Mouse (Mus musculus): ENCODE measurements at regions not wholly inside any gene's neighbourhood (a gene's known extent, or its start where the extent isn't known, plus 50 kb on each side); places are given as distances from the start of the nearest gene placed in this dataset.
A peak's percentile ranks its signal among the peaks of the same experiment; 100 is the strongest.

GRCm38 (mm10) chr13:31171751-31172150, 197.7 kb downstream of the Gm5447 start:
- DNase-seq, result no peak

- DNase-seq, result no peak
These were observed 198.6 kb downstream of the Gm5447 start for GRCm38 (mm10) chr13:31172580-31172979.

DNA sequence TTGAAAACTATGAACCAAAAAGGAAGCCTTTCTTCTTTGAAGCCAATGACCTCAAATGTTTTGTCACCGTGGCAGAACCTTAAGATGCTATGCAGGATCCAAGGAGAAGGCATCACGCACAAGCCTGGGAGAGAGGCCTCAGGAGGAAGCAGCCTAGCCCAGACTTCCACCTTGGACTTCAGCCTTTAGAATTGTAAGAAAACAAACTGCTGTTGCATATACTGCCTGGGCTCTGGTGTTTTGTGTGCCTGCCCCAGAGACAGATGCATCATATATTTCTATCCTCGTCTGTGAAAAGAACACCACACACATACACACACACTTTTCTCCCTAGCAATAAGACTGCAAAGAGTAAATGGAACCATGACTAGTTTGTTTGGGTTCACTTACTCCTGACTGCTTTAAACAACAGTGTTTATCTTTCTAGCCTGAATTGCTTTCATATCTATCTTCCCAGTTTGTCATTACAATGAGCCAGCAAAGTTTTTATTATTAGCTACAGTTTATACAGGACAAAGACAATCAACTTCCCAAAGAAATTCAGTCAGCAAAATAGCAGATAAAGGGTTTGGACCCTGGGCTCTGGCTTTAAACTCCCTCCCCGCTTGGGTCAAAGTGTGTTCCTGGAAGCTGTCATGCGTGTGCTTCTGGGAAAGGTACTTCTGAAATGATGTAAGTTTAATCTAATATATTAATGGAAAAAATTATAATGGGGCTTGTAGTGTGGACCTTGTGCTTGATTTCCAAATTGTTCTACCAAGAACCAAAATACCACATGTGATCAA, 204.2 kb downstream of the Gm5447 start:
- DNase-seq, result no peak

- DNase-seq, result no peak
These were observed 205.0 kb downstream of the Gm5447 start for GRCm38 (mm10) chr13:31178964-31179363.

GRCm38 (mm10) chr13:31179407-31180001, 205.5 kb downstream of the Gm5447 start:
- peak; percentile 13 for DNase-seq

DNA sequence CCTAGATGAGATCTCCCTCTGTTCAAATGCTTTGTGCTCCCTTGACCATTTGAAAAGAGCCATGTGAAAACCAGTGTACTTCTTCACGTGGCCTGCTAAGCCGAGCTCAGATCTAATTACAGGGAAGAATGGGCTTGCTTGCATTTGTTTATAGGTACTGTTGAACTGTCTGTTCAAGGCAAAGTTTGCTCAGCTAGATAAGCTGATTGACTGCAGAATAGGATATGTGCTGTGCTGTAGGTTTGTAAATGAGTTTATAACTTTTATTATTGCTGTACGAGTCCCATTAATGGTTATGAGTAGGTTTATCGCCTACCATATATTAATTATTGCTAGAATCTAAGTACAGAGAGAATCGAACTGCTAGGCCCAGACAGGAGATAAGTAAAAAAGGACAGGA, 207.5 kb downstream of the Gm5447 start:
- DNase-seq, result no peak

- no peak for DNase-seq
These were observed 211.1 kb downstream of the Gm5447 start for GRCm38 (mm10) chr13:31184845-31185834.

DNA sequence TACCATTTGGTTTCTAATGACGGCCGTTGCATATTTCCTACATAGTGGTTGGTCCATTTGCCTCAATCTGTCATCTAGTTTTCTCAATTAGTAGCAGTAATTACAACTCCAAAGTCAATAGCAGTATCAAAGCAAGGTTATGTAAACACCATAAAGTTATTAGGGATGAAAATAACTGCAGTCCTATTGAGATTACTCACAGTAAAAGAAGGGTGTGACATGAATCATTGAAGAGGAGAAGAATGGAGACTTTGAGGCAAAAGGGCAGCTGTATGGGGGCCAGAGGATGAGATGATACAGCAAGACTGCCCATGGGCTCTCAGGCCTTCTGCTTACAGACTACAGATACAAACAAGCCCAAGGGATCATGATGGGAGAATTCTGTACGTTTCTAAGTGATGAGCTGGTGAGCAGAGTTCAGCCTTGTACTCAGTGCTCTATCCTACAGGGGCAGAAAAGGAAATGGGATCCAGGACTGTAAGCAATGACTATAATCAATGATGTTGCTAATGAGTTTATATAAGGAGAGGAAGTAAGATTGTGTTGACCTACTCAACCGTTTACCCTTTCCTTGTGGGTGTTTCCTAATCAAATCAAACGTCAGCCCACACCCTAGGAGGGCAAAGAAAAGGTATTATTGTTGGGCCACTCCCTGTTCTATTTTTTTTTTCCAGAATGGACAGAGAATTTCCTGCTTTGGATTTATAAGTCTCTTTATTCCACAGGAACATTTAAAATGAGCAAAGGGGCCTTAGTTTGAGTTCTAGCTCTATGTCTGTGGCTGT, 213.0 kb downstream of the Gm5447 start:
- no peak for DNase-seq

DNA sequence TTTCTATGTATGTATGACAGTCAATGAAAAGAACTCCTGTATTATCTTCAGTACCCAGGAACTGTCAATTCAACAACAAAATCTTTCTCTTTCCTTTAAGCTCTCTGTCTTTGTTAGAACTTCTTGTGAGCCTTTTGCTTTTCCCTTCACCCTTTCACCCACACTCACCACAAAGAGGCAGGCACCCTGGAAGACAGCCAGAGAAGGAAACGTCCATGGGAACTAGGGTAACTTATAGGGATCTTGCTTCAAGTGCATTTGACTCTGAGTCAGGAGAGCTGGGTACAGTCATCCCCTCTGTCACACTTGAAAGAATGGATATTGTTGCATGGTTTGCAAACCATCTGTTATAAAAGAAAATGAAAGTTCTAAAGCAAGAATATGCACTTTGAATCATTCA, 215.1 kb downstream of the Gm5447 start:
- DNase-seq, result no peak

DNA sequence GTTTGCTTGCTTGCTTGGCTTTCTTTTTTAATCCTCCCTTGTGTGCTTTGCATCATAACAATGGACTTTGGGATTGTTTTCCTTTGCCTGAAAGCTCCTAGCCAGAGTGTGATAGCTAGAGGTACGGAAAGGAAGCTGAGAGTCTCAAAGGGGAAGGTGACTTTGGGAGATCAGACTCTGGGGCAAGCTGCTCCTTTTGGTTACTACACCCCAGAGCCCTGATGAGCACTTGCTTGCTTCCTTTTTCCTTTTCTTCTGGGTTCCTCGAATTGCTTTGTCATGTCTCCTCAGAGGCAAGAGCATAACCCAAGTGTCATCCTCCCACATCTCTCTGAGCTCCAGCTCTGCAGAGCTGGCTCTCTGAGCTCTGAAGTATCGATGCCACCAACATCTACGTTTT, 216.0 kb downstream of the Gm5447 start:
- DNase-seq, result no peak

DNA sequence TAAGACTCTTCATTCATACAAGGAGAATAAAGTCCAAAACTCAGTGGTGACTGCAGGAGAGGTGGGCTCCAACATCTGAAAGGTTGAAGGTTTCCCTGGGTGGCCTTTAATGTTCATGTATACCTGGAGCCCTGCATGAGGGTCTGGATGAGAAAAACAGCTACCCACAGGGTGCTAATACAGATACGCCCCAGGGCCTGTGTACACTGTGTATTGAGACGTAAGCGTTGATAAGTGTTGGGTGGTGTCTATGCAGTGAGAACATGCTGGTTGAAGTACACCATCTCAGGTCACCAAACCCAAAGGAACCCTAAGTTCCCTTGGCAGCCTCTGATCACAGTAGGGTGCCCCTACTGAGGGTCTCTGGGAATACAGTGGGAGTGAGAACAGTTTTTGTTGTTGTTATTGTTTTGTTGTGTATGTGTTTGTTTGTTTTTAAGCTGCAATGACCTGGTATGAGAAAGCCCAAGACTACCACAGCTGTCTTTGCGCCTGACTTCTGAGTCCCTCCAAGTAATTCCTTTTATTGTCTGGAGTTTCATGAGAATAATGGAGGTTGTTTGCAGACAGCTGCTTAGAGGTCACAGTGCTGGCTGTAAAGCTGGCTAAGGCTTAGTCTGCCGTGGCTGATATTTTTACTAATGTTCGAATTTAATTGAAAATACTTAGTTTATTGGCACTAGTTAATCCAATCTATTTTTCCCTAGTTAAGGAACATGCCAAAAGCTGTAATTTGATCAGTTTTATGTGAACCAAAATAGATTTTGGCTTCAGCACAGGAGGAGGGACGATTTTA, 217.5 kb downstream of the Gm5447 start:
- DNase-seq, result no peak

DNA sequence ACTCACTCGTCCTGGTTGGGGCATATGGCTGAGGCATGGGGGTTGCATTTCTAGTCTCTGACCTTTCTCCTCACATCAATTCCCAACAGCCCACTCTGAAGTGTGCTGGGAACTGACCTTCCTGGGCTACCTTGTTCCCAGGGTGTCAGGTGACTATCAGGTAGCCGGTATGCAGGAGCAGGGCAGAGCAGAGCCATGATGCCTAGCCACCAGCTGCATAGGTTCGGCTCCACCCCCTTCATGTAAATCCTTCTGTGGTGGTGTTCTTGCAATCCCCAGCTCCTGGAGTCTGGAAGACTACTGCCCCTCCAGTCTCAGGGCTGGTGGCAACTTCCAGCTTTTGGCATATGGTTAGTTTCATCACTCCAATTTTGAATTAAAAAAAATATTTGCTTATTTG, 221.0 kb downstream of the Gm5447 start:
- DNase-seq, result no peak

DNA sequence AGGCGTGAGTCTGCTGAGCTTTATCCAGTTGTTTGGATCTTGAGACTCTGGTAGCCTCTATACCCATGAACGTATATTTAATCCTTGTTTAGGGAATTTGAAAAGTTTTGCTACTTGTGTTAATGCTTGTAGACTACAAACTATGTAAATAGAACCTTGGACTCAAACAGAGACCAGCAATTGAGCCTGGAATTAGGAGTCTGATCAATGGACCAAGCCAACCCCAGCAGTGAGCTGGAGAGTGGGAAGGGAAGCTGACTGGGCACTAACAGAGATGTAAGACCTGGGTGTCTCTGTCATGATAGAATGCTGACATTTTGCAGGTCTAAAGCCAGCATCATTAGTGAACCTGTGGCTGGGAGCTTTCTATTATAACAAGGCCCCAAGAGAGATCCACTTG, 222.5 kb downstream of the Gm5447 start:
- DNase-seq, result no peak

- DNase-seq, result no peak
These were observed 223.6 kb downstream of the Gm5447 start for GRCm38 (mm10) chr13:31197593-31197992.

- no peak for DNase-seq
These were observed 225.4 kb downstream of the Gm5447 start for GRCm38 (mm10) chr13:31199384-31199783.

- DNase-seq, result no peak
These were observed 230.1 kb downstream of the Gm5447 start for GRCm38 (mm10) chr13:31204068-31204467.

GRCm38 (mm10) chr13:31206381-31206780, 232.4 kb downstream of the Gm5447 start:
- DNase-seq, result no peak

GRCm38 (mm10) chr13:31207709-31208108, 233.7 kb downstream of the Gm5447 start:
- no peak for DNase-seq

GRCm38 (mm10) chr13:31223016-31223415, 249.0 kb downstream of the Gm5447 start:
- DNase-seq, result no peak

DNA sequence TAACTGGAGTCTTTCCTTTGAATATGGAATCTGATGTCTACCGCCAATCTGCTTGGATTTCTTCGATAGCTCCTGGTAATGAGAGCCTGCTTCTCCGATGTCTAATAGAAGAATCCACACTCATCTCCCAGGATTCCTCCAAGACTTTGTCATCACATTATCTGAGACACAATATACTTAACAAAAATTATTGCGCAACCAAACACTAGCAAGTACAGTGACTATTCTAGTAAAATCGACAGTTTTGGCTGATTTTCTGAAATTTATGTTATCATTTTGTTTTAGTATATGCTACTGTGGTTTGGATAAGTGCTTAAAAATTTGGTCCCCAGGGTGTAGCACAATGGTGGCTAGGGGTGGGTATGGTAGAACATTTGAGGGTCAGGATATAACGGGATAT, 266.5 kb downstream of the Gm5447 start:
- no peak for DNase-seq

GRCm38 (mm10) chr13:31248996-31249395, 275.0 kb downstream of the Gm5447 start:
- no peak for DNase-seq

- DNase-seq, result no peak
These were observed 275.5 kb downstream of the Gm5447 start for GRCm38 (mm10) chr13:31249525-31249924.

All from cerebellum, adult 11 months (tissue).